Mouse (Mus musculus) forebrain, postnatal 0 days (tissue): Measurements from ENCODE around the gene Ntrk1. TPM values are rescaled to one million over a fixed set of nuclear protein-coding genes. Genes with fewer than 3 reads are reported as not detected.
A peak's percentile ranks its signal among the peaks of the same experiment; 100 is the strongest.

ENCODE experiments used
- ATAC-seq: fragments of 200-750 bp; cut with Nextera tagmentation; 2 replicates; pipeline ENCODE4 v1.8.0; 2017; ENCODE audit warnings: mild to moderate bottlenecking, moderate library complexity
- DNase-seq: peaks from one replicate; pipeline ENCODE4 v3.0.0-alpha.2; 2015
- H3K27ac ChIP-seq: fragments of 300-500 bp; sonication (generic); 2 replicates; pipeline ENCODE4 v1.5.1; 2014; ENCODE audit warnings: low read depth, mild to moderate bottlenecking, antibody characterized with exemption, low read length, moderate library complexity, mixed read lengths
- H3K27me3 ChIP-seq: fragments of 300-500 bp; sonication (generic); 2 replicates; pipeline ENCODE4 v1.6.1; 2014; ENCODE audit warnings: mild to moderate bottlenecking, low read length, mixed read lengths; ENCODE audit not compliant: insufficient read depth
- H3K36me3 ChIP-seq: fragments of 300-500 bp; sonication (generic); 2 replicates; pipeline ENCODE4 v1.6.1; 2014; ENCODE audit warnings: mild to moderate bottlenecking, moderate library complexity; ENCODE audit not compliant: insufficient read depth
- H3K4me1 ChIP-seq: fragments of 300-500 bp; sonication (generic); 2 replicates; pipeline ENCODE4 v1.6.1; 2014; ENCODE audit warnings: antibody characterized with exemption; ENCODE audit not compliant: insufficient read depth
- H3K4me2 ChIP-seq: fragments of 300-500 bp; sonication (generic); 2 replicates; pipeline ENCODE4 v1.6.1; 2014; ENCODE audit warnings: low read depth, mild to moderate bottlenecking, moderate library complexity
- H3K4me3 ChIP-seq: fragments of 300-500 bp; sonication (generic); 2 replicates; pipeline ENCODE4 v1.5.1; 2014; ENCODE audit warnings: low read depth, low read length, mixed read lengths
- H3K9ac ChIP-seq: fragments of 300-500 bp; sonication (generic); 2 replicates; pipeline ENCODE4 v1.6.1; 2014; ENCODE audit warnings: mild to moderate bottlenecking
- H3K9me3 ChIP-seq: fragments of 300-500 bp; sonication (generic); 2 replicates; pipeline ENCODE4 v1.6.1; 2016; ENCODE audit warnings: low read length
- CTCF ChIP-seq: sonication (generic); IDR thresholded peaks from 2 replicates; pipeline ENCODE4 v1.5.1; 2016; ENCODE audit warnings: antibody characterized with exemption, control low read depth, low read depth
- WGBS: fragments of 180-500 bp; shearing (Covaris S2); extraction: QIAGEN DNeasy Blood & Tissue Kit; methylation state at CpG from one replicate; pipeline ENCODE4 v1.1.7; 2014; 5-methylcytosine and 5-hydroxymethylcytosine counted together
- polyA plus RNA-seq: library from polyadenylated mRNA; unstranded; fragments of >200 nt; fragmentation: Nextera tagmentation; extraction: Ambion mirVana; gene quantifications from 2 replicates; pipeline ENCODE4 v1.2.1, GENCODE M21; 2015
- total RNA-seq: library from RNA; depleted of rRNA; stranded (reverse); fragments of >200 nt; gene quantifications from 2 replicates; pipeline ENCODE4 v1.2.3, GENCODE M21; 2014

Ntrk1 gene
- total and polyA plus RNA-seq, 2 experiments from 2014 or later, result 2.2 to 2.9 TPM

DNA sequence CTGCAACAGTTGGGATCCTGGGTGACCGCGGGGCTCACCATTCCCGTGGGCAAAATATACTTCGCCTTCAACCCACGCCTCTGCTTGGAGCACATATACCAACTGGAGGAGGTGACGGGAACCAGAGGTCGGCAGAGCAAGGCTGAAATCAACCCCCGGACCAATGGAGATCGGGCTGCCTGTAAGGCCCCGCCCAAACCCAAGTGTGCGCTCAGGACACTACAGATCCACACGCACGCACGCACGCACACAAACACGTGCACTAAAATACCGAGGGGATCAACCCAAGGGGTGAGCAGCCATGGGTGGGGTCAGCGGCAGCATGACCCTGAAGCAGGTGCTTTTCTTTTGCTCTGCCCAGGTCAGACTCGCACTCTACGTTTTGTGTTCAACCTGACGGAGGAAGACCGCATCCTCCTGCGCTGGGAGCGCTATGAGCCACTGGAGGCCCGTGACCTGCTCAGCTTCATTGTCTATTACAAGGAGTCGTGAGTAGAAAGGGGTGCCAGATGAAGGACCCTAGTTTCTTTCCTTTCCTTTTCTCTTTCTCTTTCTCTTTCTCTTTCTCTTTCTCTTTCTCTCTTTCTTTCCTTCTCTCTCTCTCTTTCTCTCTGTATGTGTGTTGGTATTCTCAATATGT, 9.2 kb upstream of the Ntrk1 start:
- no peak overlapping the region for H3K27ac ChIP-seq
- H3K4me3 ChIP-seq, result peak overlapping the region; percentile 27
- no peak overlapping the region for H3K9ac ChIP-seq
- H3K9me3 ChIP-seq, result no peaks in the 10 kb centered on the region
- H3K4me2 ChIP-seq, result peak overlapping the region; percentile 44
- 4% methylated on average over 26 of the region's 26 CpGs for WGBS
- no peaks in the 10 kb centered on the region for H3K36me3 ChIP-seq
- TF ChIP-seq CTCF, result no peak
- H3K4me1 ChIP-seq, result peaks cover 6% of the 10 kb centered on the region; the same call in 1 of the 2 replicates
- DNase-seq (no peak), ATAC-seq (no peak)
- H3K27me3 ChIP-seq, result peaks cover 10% of the 10 kb centered on the region

DNA sequence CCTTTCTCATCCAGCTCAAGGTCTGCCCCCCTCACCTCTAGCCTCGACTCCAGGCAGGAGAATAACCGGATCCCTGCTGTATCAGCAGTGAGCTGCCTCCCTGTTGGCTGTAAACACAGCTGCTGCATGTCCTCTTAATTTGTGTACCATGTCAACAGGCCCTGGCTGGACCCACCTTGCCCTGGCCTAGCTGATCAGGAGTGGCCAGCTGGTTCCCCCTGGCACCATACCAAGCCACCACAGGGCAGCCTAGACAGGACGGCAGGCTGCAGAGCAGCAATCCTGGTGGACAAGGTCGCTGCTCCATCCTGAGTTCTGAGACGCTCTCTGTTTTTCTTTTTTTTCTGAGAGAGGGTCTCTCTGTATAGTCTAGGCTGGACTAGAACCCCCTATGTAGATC, 6.7 kb upstream of the Ntrk1 start:
- Histone ChIP-seq H3K4me2 (no peak overlapping the region), H3K27me3 (peaks cover 28% of the 10 kb centered on the region), H3K4me3 (no peak overlapping the region), H3K36me3 (no peaks in the 10 kb centered on the region), H3K27ac (no peak overlapping the region), H3K9me3 (no peaks in the 10 kb centered on the region), H3K4me1 (peaks cover 6% of the 10 kb centered on the region; the same call in 1 of the 2 replicates), H3K9ac (no peak overlapping the region)
- DNase-seq (no peak), ATAC-seq (no peak)
- TF ChIP-seq CTCF, result no peak
- 68% methylated on average over 5 of the region's 5 CpGs for WGBS

DNA sequence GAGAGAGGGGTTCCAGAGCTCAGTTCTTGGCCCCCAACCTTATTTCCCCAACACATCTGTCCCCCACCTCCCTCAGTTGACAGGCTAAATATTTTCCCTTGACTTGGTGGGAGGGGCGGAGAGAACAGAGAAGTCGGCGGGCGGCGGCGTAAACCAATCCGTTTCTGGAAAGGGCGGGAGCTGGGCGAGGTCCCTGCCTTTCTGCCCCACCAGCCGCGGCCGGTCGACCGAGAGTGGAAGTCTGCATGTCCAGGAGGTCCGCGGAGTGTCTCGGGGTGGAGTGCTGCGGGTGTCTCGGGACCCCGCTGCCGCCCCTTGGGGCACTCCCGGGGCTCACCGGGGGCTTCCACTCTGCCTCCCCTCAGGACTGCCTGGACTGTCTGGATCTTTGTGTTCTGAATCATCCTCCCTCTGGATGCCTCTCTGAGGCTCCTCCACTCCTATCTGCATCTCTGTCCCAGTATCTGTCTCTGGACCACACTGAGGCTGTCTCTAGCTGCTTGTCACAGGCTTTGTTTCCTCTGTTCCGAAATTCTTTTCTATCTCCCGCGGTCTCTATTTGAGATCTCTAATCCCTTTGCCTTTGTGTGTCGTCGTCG, 1.9 kb upstream of the Ntrk1 start, which contains the start of gene Insrr:
Gene Insrr, plus strand, starts transcription at position 216 of the 599 bp plus-strand sequence.
- H3K27ac ChIP-seq, result no peak within 1 kb of the TSS
- ATAC-seq (no peak), DNase-seq (no peak)
- peaks cover 68% of the 10 kb centered on the region for H3K27me3 ChIP-seq
- no peaks in the 10 kb centered on the region for H3K9me3 ChIP-seq
- H3K9ac ChIP-seq, result peak within 1 kb of the TSS; percentile 33; the same call in 1 of the 2 replicates
- WGBS, result under 1% methylated on average over 29 of the region's 29 CpGs
- TF ChIP-seq CTCF, result no peak
- H3K4me3 ChIP-seq, result peak within 1 kb of the TSS; percentile 31
- H3K4me1 ChIP-seq, result no peaks in the 10 kb centered on the region
- H3K4me2 ChIP-seq, result peak within 1 kb of the TSS; percentile 50
- no peaks in the 10 kb centered on the region for H3K36me3 ChIP-seq

DNA sequence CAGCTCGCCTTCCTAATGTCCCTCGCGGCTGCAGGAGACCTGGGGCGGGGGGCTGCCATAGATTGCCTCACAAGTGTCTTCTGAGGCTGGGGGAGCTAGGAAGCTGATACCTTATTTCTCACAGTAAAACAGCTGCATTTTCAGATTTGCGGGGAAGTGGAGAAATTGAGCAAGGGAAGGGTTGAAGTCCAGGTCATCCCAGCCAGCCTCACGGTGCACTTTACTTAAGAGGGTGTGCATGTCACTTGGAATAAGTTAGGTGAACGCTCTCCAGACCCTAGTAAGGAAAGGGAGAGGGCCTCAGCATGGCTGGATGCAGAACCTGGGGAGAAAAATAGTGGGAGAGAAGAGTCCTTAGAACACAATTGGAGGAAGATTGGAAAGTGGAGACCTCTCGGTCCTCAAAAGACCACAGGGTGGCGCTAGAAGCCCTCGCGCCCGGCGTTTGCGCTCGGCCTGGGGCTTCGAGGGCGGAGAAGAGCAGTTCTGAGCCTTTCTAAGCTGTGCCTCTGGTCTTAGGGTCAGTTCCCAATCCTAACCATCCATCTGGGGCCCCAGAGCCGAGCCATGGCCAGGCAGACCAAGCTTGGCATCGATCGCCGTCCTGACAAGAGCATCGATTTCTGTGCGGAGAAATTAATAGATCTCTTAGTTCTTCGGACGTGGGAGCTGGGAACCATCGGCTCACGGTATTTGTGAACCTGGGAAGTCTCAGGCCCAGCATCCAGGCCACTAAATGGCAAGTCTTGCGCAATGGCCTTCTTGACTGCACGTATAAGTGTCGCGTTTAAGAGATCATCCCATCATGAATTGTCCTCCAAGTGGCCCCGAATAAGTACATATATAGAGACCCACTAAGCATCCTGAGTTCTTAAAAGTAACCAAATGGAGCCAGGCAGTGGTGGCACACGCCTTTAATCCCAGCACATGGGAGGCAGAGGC, 645 bp upstream of the Ntrk1 start:
- H3K4me2 ChIP-seq, result peak overlapping the region; percentile 50
- WGBS, result 14% methylated on average over 33 of the region's 33 CpGs
- no peak overlapping the region for H3K9ac ChIP-seq
- peak; percentile 71 for DNase-seq
- ATAC-seq, result peak; percentile 58; the same call in 1 of the 2 replicates
- peaks cover 70% of the 10 kb centered on the region for H3K27me3 ChIP-seq
- no peak overlapping the region for H3K27ac ChIP-seq
- no peaks in the 10 kb centered on the region for H3K36me3 ChIP-seq
- peak; percentile 71 for TF ChIP-seq CTCF
- H3K9me3 ChIP-seq, result no peaks in the 10 kb centered on the region
- peak overlapping the region; percentile 30 for H3K4me3 ChIP-seq
- no peaks in the 10 kb centered on the region for H3K4me1 ChIP-seq

DNA sequence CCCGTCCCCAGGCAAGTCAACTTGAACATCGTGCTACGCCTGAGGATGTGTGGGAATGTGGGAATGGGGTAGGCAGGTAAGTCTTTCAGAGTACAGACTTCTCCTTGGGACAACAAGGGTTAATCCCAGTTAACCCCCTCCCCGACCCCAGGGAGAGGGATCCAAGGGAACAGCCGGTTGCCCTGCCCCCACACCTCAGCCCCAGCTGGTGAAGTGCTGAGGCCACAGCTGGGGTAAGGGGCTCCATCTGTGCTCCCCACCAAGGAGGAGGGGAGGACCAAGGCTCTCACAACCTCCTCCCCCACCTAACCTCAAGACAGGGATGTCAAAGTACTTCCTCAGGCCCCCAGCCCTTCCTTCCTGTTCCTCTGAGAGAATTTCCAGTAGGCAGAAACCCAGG, 5.2 kb downstream of the Ntrk1 start:
- Histone ChIP-seq H3K9me3 (no peaks in the 10 kb centered on the region), H3K4me3 (no peak overlapping the region), H3K27me3 (peaks cover 35% of the 10 kb centered on the region), H3K27ac (no peak overlapping the region), H3K36me3 (no peaks in the 10 kb centered on the region), H3K4me2 (no peak overlapping the region), H3K4me1 (no peaks in the 10 kb centered on the region), H3K9ac (no peak overlapping the region)
- no peak for DNase-seq
- no peak for TF ChIP-seq CTCF
- WGBS, result 36% methylated on average over 5 of the region's 5 CpGs
- ATAC-seq, result no peak

DNA sequence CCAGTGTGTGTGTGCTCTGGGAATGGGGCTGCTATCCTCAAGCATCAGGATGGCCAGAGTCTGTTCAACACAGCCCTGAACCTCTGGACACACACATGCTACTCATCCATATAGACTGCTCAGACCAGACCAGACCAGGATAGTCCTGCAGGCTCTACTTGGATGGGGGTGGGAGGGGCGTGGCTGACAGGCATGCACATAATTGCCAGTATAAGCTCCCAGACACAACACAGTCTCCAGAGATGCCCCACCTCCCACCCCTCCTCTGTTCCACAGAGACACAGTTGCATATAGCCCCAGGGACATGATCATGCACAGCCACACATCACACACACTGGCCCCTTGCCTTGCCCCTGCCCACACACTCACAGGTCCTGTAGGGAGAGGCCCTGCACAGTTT, 5.7 kb downstream of the Ntrk1 start:
- no peak overlapping the region for H3K4me2 ChIP-seq
- peaks cover 30% of the 10 kb centered on the region for H3K27me3 ChIP-seq
- TF ChIP-seq CTCF, result no peak
- 52% methylated on average over 1 of the region's 1 CpGs for WGBS
- no peaks in the 10 kb centered on the region for H3K36me3 ChIP-seq
- no peak for DNase-seq
- no peaks in the 10 kb centered on the region for H3K4me1 ChIP-seq
- no peaks in the 10 kb centered on the region for H3K9me3 ChIP-seq
- no peak overlapping the region for H3K9ac ChIP-seq
- ATAC-seq, result no peak
- no peak overlapping the region for H3K27ac ChIP-seq
- no peak overlapping the region for H3K4me3 ChIP-seq
